Mouse (Mus musculus) forebrain, embryonic 16.5 days (tissue): ENCODE measurements around the gene Tspan15. TPM values are rescaled to one million over a fixed set of nuclear protein-coding genes. Genes with fewer than 3 reads are reported as not detected.
A peak's percentile ranks its signal among the peaks of the same experiment; 100 is the strongest.

Experiments
- ATAC-seq: fragments of 200-750 bp; cut with Nextera tagmentation; 2 replicates; pipeline ENCODE4 v1.8.0; 2017; ENCODE audit warnings: mild to moderate bottlenecking, moderate library complexity
- H3K27ac ChIP-seq: fragments of 300-500 bp; sonication (generic); 2 replicates; pipeline ENCODE4 v1.5.1; 2014; ENCODE audit warnings: low read length, control low read depth
- H3K27me3 ChIP-seq: fragments of 300-500 bp; sonication (generic); replicated peaks from 2 replicates; pipeline ENCODE4 v1.6.1; 2014; ENCODE audit warnings: low read length; ENCODE audit not compliant: control insufficient read depth, insufficient read depth
- H3K36me3 ChIP-seq: fragments of 300-500 bp; sonication (generic); 2 replicates; pipeline ENCODE4 v1.6.1; 2014; ENCODE audit not compliant: control insufficient read depth, insufficient read depth
- H3K4me1 ChIP-seq: fragments of 300-500 bp; sonication (generic); replicated peaks from 2 replicates; pipeline ENCODE4 v1.6.1; 2014; ENCODE audit warnings: low read length; ENCODE audit not compliant: control insufficient read depth, insufficient read depth
- H3K4me2 ChIP-seq: fragments of 300-500 bp; sonication (generic); 2 replicates; pipeline ENCODE4 v1.6.1; 2014; ENCODE audit warnings: mild to moderate bottlenecking, low read length, control low read depth
- H3K4me3 ChIP-seq: fragments of 300-500 bp; sonication (generic); replicated peaks from 2 replicates; pipeline ENCODE4 v1.5.1; 2014; ENCODE audit warnings: mild to moderate bottlenecking, low read length, control low read depth
- H3K9ac ChIP-seq: fragments of 300-500 bp; sonication (generic); replicated peaks from 2 replicates; pipeline ENCODE4 v1.6.1; 2014; ENCODE audit warnings: low read depth, low read length, control low read depth
- H3K9me3 ChIP-seq: fragments of 300-500 bp; sonication (generic); 2 replicates; pipeline ENCODE4 v1.6.1; 2016; ENCODE audit warnings: low read length; ENCODE audit not compliant: control insufficient read depth
- WGBS: fragments of 180-500 bp; shearing (Covaris S2); extraction: QIAGEN DNeasy Blood & Tissue Kit; methylation state at CpG from one replicate; pipeline ENCODE4 v1.1.7; 2014; 5-methylcytosine and 5-hydroxymethylcytosine counted together
- polyA plus RNA-seq: library from polyadenylated mRNA; unstranded; fragments of >200 nt; fragmentation: Nextera tagmentation; extraction: Ambion mirVana; gene quantifications from 2 replicates; pipeline ENCODE4 v1.2.1, GENCODE M21; 2015

Tspan15 gene
- polyA plus RNA-seq, 1 experiment from 2014 or later: 15.4 TPM

DNA sequence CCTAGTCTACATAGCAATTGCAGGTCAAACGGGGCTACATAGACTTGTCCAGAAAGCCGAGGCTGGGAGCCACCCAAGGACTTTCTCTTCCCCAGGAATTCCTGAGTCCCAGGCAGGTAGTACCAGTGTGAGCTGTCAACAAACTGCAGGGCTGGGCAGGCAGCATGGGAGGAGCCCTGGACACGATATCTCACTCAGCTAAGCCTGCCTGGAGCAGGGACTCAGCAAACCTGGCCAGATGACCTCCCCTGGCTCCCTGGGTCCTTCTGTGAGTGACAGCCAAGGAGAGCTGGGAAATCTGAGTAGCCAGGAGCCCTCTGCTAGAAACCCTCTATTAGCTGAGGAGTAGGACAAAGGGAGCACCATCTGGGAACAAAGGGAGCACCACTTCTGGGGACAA lies 41.7 kb downstream of the Tspan15 start:
- H3K9me3 ChIP-seq: no peaks in the 10 kb centered on the region
- 70% methylated on average over 3 of the region's 3 CpGs for WGBS
- H3K36me3 ChIP-seq: no peaks in the 10 kb centered on the region
- no peak overlapping the region for H3K27ac ChIP-seq
- no peaks in the 10 kb centered on the region for H3K27me3 ChIP-seq
- H3K4me2 ChIP-seq: no peak overlapping the region
- no peak overlapping the region for H3K9ac ChIP-seq
- peaks cover 17% of the 10 kb centered on the region for H3K4me1 ChIP-seq
- no peak overlapping the region for H3K4me3 ChIP-seq
- no peak for ATAC-seq

GRCm38 (mm10) chr10:62186882-62187281 lies 44.2 kb downstream of the Tspan15 start:
- peak; percentile 51; the same call in 1 of the 2 replicates for ATAC-seq
- Histone ChIP-seq H3K27me3 (no peaks in the 10 kb centered on the region), H3K9me3 (no peaks in the 10 kb centered on the region), H3K27ac (no peak overlapping the region), H3K36me3 (no peaks in the 10 kb centered on the region), H3K4me3 (no peak overlapping the region), H3K9ac (no peak overlapping the region), H3K4me2 (no peak overlapping the region), H3K4me1 (no peaks in the 10 kb centered on the region; the same call in 1 of the 2 replicates)
- WGBS: 19% methylated on average over 7 of the region's 7 CpGs

DNA sequence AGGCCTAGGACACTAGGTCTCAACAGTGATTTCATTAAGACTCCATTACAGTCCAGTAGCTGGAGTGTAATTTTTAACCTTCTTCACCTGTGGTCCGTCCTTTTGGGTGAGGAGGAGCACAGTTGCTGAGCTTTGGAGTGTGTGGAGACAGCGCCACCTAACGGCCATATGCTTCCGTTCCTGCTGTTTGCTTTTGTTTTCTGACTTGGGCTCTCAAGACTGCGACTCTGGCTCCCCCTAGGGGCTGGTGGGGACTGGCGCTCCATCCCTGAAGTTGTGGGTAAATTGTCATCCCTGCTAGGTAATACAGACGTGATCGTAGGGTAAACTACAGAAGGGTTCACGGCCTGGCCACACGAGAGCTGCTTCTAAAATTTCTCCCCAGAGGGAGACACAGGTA lies 48.0 kb downstream of the Tspan15 start:
- H3K27me3 ChIP-seq: no peaks in the 10 kb centered on the region
- H3K4me3 ChIP-seq: no peak overlapping the region
- no peak overlapping the region for H3K4me2 ChIP-seq
- ATAC-seq: peak; percentile 80
- no peaks in the 10 kb centered on the region for H3K36me3 ChIP-seq
- H3K27ac ChIP-seq: no peak overlapping the region
- H3K9me3 ChIP-seq: no peaks in the 10 kb centered on the region
- no peak overlapping the region for H3K9ac ChIP-seq
- WGBS: 2% methylated on average over 10 of the region's 10 CpGs
- H3K4me1 ChIP-seq: no peaks in the 10 kb centered on the region; the same call in 1 of the 2 replicates

GRCm38 (mm10) chr10:62182471-62183014 lies 48.5 kb downstream of the Tspan15 start:
- 67% methylated on average over 6 of the region's 6 CpGs for WGBS
- Histone ChIP-seq H3K4me3 (no peak overlapping the region), H3K36me3 (no peaks in the 10 kb centered on the region), H3K27me3 (no peaks in the 10 kb centered on the region), H3K27ac (no peak overlapping the region), H3K4me2 (no peak overlapping the region), H3K4me1 (no peaks in the 10 kb centered on the region; the same call in 1 of the 2 replicates), H3K9ac (no peak overlapping the region), H3K9me3 (no peaks in the 10 kb centered on the region)
- ATAC-seq: peak; percentile 12

GRCm38 (mm10) chr10:62181701-62182100 lies 49.4 kb downstream of the Tspan15 start:
- Histone ChIP-seq H3K9me3 (no peaks in the 10 kb centered on the region), H3K36me3 (no peaks in the 10 kb centered on the region), H3K27ac (no peak overlapping the region), H3K4me3 (no peak overlapping the region), H3K9ac (no peak overlapping the region), H3K4me1 (no peaks in the 10 kb centered on the region; the same call in 1 of the 2 replicates), H3K27me3 (no peaks in the 10 kb centered on the region), H3K4me2 (no peak overlapping the region)
- WGBS: 47% methylated on average over 3 of the region's 3 CpGs
- ATAC-seq: no peak

- Histone ChIP-seq H3K27ac (no peak overlapping the region), H3K4me1 (no peaks in the 10 kb centered on the region; the same call in 1 of the 2 replicates), H3K9me3 (no peaks in the 10 kb centered on the region), H3K4me2 (no peak overlapping the region), H3K9ac (no peak overlapping the region), H3K4me3 (no peak overlapping the region), H3K36me3 (no peaks in the 10 kb centered on the region), H3K27me3 (no peaks in the 10 kb centered on the region)
- WGBS: 93% methylated on average over 3 of the region's 3 CpGs
- ATAC-seq: no peak
Observed at GRCm38 (mm10) chr10:62179944-62180343, 51.1 kb downstream of the Tspan15 start.

DNA sequence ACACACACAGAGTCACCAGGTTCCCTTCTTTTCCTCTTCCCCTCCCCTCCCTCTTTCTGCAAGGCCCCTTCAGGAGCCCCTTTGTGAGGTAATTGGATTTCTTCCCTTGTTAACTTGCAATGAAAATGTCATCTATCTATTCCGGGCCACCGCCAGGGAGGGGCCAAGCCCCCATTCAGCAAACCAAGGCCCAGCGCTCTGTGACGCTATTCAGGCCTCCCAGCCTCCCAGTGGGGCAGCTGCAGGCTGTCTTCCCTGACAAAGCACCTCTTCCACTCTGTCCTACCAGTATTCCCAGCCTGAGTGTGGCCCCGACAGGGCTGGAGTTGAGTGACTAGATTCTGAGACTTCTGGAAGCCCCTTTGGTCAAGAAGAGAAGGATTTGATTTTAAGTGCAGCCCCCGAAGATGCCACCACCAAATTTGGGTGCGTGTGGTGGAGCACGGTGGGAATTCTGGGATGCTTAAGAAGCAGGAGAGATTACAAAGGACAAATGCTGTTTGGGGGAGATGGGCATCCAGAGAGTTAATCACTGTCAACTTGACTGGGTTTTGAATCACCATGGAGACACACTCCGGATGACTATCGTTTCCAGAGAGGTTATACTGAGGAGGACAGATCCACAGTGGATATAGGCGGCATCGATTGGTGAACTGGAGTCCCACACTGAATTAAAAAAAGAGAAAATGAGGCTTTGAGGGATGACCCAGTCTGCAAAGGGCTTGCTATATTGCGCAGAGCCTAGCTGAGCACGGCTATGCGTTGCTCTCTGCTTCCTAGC lies 56.3 kb downstream of the Tspan15 start:
- 27% methylated on average over 15 of the region's 15 CpGs for WGBS
- Histone ChIP-seq H3K4me1 (no peaks in the 10 kb centered on the region), H3K36me3 (no peaks in the 10 kb centered on the region), H3K4me3 (no peak overlapping the region), H3K27ac (no peak overlapping the region), H3K9me3 (no peaks in the 10 kb centered on the region), H3K27me3 (no peaks in the 10 kb centered on the region), H3K9ac (no peak overlapping the region), H3K4me2 (no peak overlapping the region)
- ATAC-seq: no peak

DNA sequence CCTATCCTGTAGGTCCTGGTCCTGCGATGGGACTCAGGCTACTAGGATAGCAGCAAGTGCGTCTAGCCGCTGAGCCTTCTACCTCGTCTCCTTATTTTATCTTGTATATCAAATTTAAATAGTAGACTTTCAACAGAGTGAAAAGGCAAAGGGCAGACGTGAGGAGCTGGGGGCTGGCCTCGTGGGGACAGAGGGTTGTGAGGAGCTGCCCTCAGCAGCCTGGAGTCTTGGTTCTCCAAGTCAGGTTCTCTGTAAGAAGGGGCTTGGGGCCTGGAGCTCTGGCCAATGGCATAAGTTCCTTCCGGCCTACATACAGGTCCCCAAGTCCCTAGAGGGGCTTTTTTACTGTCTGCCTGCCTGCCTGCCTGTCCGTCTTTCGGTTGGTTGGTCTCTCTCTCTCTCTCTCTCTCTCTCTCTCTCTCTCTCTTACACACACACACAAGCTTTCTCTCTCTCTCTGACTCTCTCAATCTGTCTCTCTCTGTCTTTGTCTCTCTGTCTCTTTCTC lies 57.1 kb downstream of the Tspan15 start:
- H3K4me1 ChIP-seq: no peaks in the 10 kb centered on the region
- no peak overlapping the region for H3K4me3 ChIP-seq
- H3K4me2 ChIP-seq: no peak overlapping the region
- WGBS: 25% methylated on average over 9 of the region's 9 CpGs
- no peak for ATAC-seq
- no peaks in the 10 kb centered on the region for H3K27me3 ChIP-seq
- H3K36me3 ChIP-seq: no peaks in the 10 kb centered on the region
- no peak overlapping the region for H3K9ac ChIP-seq
- no peaks in the 10 kb centered on the region for H3K9me3 ChIP-seq
- no peak overlapping the region for H3K27ac ChIP-seq

DNA sequence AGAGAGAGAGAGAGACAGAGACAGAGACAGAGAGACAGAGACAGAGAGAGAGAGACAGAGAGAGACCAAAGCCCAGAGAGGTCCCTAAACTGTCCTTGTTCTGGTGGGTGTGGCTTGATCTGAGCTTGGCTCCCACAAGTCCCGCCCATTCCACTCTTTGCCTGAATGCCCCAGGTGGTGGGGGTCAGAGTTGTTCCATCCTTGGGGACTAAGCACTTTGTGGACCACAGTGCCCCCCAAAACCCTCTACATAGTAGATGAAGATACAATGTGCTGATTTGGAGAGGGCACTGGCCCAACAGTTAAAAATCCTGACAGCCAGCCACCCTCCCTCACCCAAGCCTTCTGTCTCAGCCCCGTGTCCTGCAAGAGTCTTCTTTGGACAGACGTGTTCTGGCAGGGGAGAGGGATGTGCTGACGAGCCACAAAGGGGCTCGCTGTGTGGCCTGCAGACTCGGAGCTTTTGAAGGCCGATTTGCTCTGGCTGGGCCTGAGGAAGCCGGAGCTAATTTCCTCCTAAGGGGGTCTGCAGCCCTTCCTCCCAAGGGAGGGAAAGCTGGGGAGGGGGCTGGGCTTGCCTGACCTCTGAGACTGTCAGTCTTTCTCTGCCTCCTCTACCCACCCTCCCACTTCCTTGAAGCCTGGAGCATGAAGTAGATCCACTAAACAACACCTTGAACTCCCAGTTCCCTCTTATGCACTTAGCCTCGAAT lies 58.1 kb downstream of the Tspan15 start:
- H3K36me3 ChIP-seq: no peaks in the 10 kb centered on the region
- no peak overlapping the region for H3K27ac ChIP-seq
- no peaks in the 10 kb centered on the region for H3K9me3 ChIP-seq
- WGBS: 8% methylated on average over 9 of the region's 9 CpGs
- ATAC-seq: no peak
- H3K4me1 ChIP-seq: no peaks in the 10 kb centered on the region
- H3K27me3 ChIP-seq: no peaks in the 10 kb centered on the region
- no peak overlapping the region for H3K4me3 ChIP-seq
- H3K9ac ChIP-seq: no peak overlapping the region
- no peak overlapping the region for H3K4me2 ChIP-seq
